Comparison of ENCODE assay signal across 8 mouse cellular contexts in genomic region chr9:95279590-95280344, GRCm38 (mm10).
DNase-seq lines count a peak whose midpoint lies in the region; ATAC-seq lines count a peak whose summit lies in the region.

No protein-coding gene starts in this region.

- H3K9ac ChIP-seq in heart, embryonic 14.5 days (ENCODE audit: low read length): no peak overlapping the region
- H3K9ac ChIP-seq in stomach, embryonic 14.5 days (replicated peaks; ENCODE audit: low read depth, low read length): no peak overlapping the region

- H3K27ac ChIP-seq in heart, embryonic 14.5 days (replicated peaks in 1 of 2; ENCODE audit: control insufficient read depth in 1 of 2, insufficient read depth in 1 of 2, low read depth in 2 of 2, low read length in 2 of 2): no peak overlapping the region
- H3K27ac ChIP-seq in stomach, embryonic 14.5 days (ENCODE audit: low read length): no peak overlapping the region

- H3K27me3 ChIP-seq in heart, embryonic 14.5 days (ENCODE audit: control insufficient read depth, insufficient read depth, low read length): no peaks in the 10 kb centered on the region
- H3K27me3 ChIP-seq in stomach, embryonic 14.5 days (ENCODE audit: control insufficient read depth, insufficient read depth, low read length): no peaks in the 10 kb centered on the region

- peak; percentile 35 for DNase-seq in layer of hippocampus, adult 9-11 months
- no peak for DNase-seq in layer of hippocampus, adult 9-10 months (ENCODE audit: low spot score)
- peak; percentile 54 for DNase-seq in brain, adult 2 months (ENCODE audit: low read depth, low spot score)
- DNase-seq in kidney, postnatal 4 days: peak; percentile 56 to 73
- DNase-seq in cerebellum, postnatal 4 days (ENCODE audit: low spot score in 2 of 2): no peak

- WGBS in heart, embryonic 14.5 days: 52% methylated on average over 10 of the region's 10 CpGs
- 58% methylated on average over 10 of the region's 10 CpGs for WGBS in stomach, embryonic 14.5 days

- H3K4me3 ChIP-seq in heart, embryonic 14.5 days (ENCODE audit: control insufficient read depth in 1 of 2, insufficient read depth in 1 of 2, low read depth in 1 of 2, low read length in 2 of 2): no peak overlapping the region
- no peak overlapping the region for H3K4me3 ChIP-seq in stomach, embryonic 14.5 days (ENCODE audit: low read depth, low read length)

- no peak overlapping the region for H3K4me2 ChIP-seq in heart, embryonic 14.5 days (ENCODE audit: low read length)
- no peak overlapping the region for H3K4me2 ChIP-seq in stomach, embryonic 14.5 days (replicated peaks; ENCODE audit: low read depth, low read length)

- H3K4me1 ChIP-seq in heart, embryonic 14.5 days (ENCODE audit: control insufficient read depth in 2 of 2, insufficient read depth in 2 of 2, low read length in 2 of 2): peaks cover 0 to 4% of the 10 kb centered on the region in 2 experiments; a peak in 2 of 4 replicates
- no peaks in the 10 kb centered on the region for H3K4me1 ChIP-seq in stomach, embryonic 14.5 days (ENCODE audit: control insufficient read depth, insufficient read depth, low read length)

- peak; percentile 47; the same call in 1 of the 2 replicates for ATAC-seq in heart, embryonic 14.5 days (ENCODE audit: insufficient number of reproducible peaks, insufficient read depth, low FRiP score, low read depth)
- ATAC-seq in stomach, embryonic 14.5 days (ENCODE audit: insufficient number of reproducible peaks, insufficient read depth, low FRiP score, low read depth): 0 out of 2 replicates have a peak, but pooled peaks have one; percentile 46
- no peak for ATAC-seq in granulocyte monocyte progenitor cell, adult 5-6 weeks (replicated peaks; ENCODE audit: poor library complexity, severe bottlenecking)

- no peaks in the 10 kb centered on the region for H3K9me3 ChIP-seq in heart, embryonic 14.5 days (ENCODE audit: control insufficient read depth, low read length)
- H3K9me3 ChIP-seq in stomach, embryonic 14.5 days (ENCODE audit: control insufficient read depth, low read depth, low read length): no peaks in the 10 kb centered on the region

- H3K36me3 ChIP-seq in heart, embryonic 14.5 days (ENCODE audit: control insufficient read depth, insufficient read depth, low read length): no peaks in the 10 kb centered on the region
- no peaks in the 10 kb centered on the region for H3K36me3 ChIP-seq in stomach, embryonic 14.5 days (ENCODE audit: control insufficient read depth, insufficient read depth, low read length)

Comparison
In these comparisons a context has a peak if more than half of its experiments do, and no peak if none do; other contexts are left out.
1. DNase-seq: peak in layer of hippocampus, adult 9-11 months (single experiment), brain, adult 2 months (single experiment) and kidney, postnatal 4 days (2 of 2); none in layer of hippocampus, adult 9-10 months (single experiment) and cerebellum, postnatal 4 days (0 of 2).